Mouse (Mus musculus) spleen, adult 2 months (tissue): ENCODE measurements around the gene Pmm2. TPM values are rescaled to one million over a fixed set of nuclear protein-coding genes. Genes with fewer than 3 reads are reported as not detected.

Experiments used
- DNase-seq, 2 experiments: peaks; one replicate each; pipeline versions ENCODE4 v3.0.0 to v3.0.0-alpha.2; 2012 to 2021; ENCODE audit warnings: low spot score in 2 of 2, low read depth in 1 of 2
- H3K27ac ChIP-seq: fragments of 200-500 bp; 2 replicates; pipeline ENCODE4 v1.5.1; 2012; ENCODE audit warnings: low read length, inconsistent platforms; ENCODE audit not compliant: insufficient read depth
- H3K27me3 ChIP-seq: fragments of 200-500 bp; 2 replicates; pipeline ENCODE4 v1.6.1; 2012; ENCODE audit warnings: mild to moderate bottlenecking, moderate library complexity, low read length, inconsistent platforms; ENCODE audit not compliant: control insufficient read depth, insufficient read depth
- H3K36me3 ChIP-seq: fragments of 200-500 bp; 2 replicates; pipeline ENCODE4 v1.6.1; 2012; ENCODE audit warnings: mild to moderate bottlenecking, low read length, inconsistent platforms; ENCODE audit not compliant: control insufficient read depth, insufficient read depth
- H3K4me1 ChIP-seq: fragments of 200-500 bp; 2 replicates; pipeline ENCODE4 v1.6.1; 2011; ENCODE audit warnings: inconsistent platforms; ENCODE audit not compliant: control insufficient read depth, insufficient read depth, insufficient read length
- H3K4me3 ChIP-seq: fragments of 200-500 bp; 2 replicates; pipeline ENCODE4 v1.5.1; 2011; ENCODE audit warnings: mild to moderate bottlenecking, inconsistent platforms; ENCODE audit not compliant: insufficient read depth, insufficient read length; ENCODE audit errors: extremely low read depth
- CTCF ChIP-seq: fragments of 200-500 bp; IDR thresholded peaks from 2 replicates; pipeline ENCODE4 v1.5.1; 2011; ENCODE audit warnings: mild to moderate bottlenecking, inconsistent platforms; ENCODE audit not compliant: insufficient read depth, insufficient read length, insufficient replicate concordance; ENCODE audit errors: extremely low read depth
- POLR2A ChIP-seq: fragments of 200-500 bp; IDR thresholded peaks from 2 replicates; pipeline ENCODE4 v1.6.1; 2011; ENCODE audit warnings: low read depth, low read length, inconsistent platforms
- WGBS: fragments of 180-500 bp; shearing (Covaris S2); methylation state at CpG from one replicate; pipeline ENCODE4 v1.1.7; 2018; 5-methylcytosine and 5-hydroxymethylcytosine counted together
- polyA plus RNA-seq: library from polyadenylated mRNA; depleted of rRNA; stranded (reverse); fragments of >200 nt; gene quantifications from 2 replicates; pipeline ENCODE4 v1.2.3, GENCODE M21; 2012

The Pmm2 gene
- polyA plus RNA-seq, 1 experiment, result 50.2 TPM

DNA sequence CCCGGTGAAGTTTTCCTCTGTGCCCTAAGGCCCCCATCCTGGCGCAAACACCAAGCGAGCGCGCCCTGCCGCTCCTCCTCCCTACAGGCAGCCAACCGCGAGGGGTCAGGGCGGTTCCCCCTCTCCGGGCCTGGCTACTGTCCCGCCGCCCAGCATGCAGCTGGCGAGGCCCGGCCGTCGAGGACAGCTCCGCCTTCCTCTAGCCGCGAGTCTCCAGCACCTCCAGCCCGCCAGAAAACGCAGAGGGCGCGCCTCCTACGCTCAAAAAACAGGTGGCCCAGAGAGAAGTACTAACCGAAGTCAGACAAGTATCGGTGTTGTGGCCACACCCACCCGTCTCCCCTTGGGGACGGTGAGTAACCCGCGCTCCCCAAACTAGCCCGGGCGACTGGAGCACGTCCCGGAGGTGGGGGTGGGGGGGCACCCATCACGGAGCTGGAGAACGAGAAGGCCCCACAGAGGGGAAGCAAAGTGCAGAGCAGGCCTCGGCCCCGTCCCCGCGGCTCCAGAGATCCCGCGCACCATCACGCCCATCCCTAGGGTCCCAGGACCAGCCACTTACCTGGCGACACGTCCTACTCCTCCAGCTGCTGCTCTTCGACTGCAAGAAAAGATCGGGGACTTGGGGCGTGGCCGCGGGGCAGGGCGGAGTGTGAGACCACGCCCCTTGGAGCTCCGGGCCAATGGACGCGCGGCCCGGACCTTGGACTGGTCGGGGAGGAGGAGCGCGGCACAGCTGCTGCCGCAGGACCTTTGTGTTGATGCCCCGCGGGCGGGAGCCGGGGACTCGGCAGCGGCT lies 34.3 kb downstream of the Pmm2 start, which contains the start of gene Carhsp1:
TSS of gene Carhsp1 (minus strand) at position 605 of the 799 bp plus-strand sequence.
- Histone ChIP-seq H3K27ac (peak within 1 kb of the TSS; percentile 58), H3K4me3 (peak within 1 kb of the TSS; percentile 68), H3K36me3 (no peaks in the 10 kb centered on the region), H3K4me1 (peaks cover 5% of the 10 kb centered on the region), H3K27me3 (no peaks in the 10 kb centered on the region)
- WGBS, result under 1% methylated on average over 66 of the region's 67 CpGs
- TF ChIP-seq CTCF (no peak), POLR2A (peak; percentile 82)
- peak; percentile 80 to 95 for DNase-seq

DNA sequence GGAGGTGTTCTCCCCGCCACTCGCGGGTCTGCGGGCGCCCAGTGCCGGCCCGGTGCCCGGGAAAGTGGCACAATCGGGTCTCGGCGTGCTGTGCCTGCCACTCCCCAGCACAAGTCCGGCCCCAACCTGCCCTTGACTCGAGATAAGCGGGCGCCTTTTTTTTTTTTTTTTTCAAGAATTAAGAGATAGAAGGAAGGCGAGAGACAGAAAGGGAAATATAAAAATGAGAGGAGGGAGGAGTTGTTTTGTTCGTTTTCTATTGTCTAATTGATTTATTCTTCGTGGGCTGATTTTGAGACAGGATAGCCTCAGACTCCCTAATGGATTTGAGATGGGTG lies 34.8 kb downstream of the Pmm2 start:
- no peak for DNase-seq
- WGBS, result under 1% methylated on average over 18 of the region's 18 CpGs

DNA sequence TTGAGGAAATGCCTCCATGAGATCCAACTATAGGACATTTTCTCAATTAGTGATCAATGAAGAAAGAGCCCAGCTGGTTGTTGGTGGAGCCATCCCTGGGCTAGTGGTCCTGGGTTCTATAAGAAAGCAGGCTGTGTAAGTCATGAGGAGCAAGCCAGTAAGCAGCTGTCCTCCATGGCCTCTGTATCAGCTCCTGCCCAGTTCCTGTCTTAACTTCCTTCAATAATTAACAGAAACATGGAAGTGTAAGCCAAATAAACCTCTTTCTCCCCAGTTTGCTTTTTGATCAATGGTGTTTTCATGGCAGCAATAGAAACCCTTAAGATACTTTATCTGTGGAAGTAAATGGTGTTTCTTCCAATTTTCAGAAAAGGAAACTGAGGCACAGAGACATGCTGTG lies 35.3 kb downstream of the Pmm2 start:
- H3K4me3 ChIP-seq, result no peak overlapping the region
- no peaks in the 10 kb centered on the region for H3K36me3 ChIP-seq
- no peak for TF ChIP-seq CTCF
- TF ChIP-seq POLR2A, result no peak
- DNase-seq, result no peak
- H3K27ac ChIP-seq, result no peak overlapping the region
- no peaks in the 10 kb centered on the region for H3K27me3 ChIP-seq
- H3K4me1 ChIP-seq, result peaks cover 2% of the 10 kb centered on the region

More for the DNA sequence above, 34.8 kb downstream of the Pmm2 start:
- TF ChIP-seq CTCF (no peak), POLR2A (no peak)
- Histone ChIP-seq H3K36me3 (no peaks in the 10 kb centered on the region), H3K4me1 (peaks cover 5% of the 10 kb centered on the region), H3K27me3 (no peaks in the 10 kb centered on the region), H3K27ac (no peak overlapping the region), H3K4me3 (peak overlapping the region; percentile 68)

- no peak overlapping the region for H3K4me3 ChIP-seq
- no peak for TF ChIP-seq CTCF
- no peak for TF ChIP-seq POLR2A
- H3K36me3 ChIP-seq, result no peaks in the 10 kb centered on the region
- no peak for DNase-seq
- 36% methylated on average over 6 of the region's 6 CpGs for WGBS
- peaks cover 2% of the 10 kb centered on the region for H3K4me1 ChIP-seq
- H3K27ac ChIP-seq, result no peak overlapping the region
- no peaks in the 10 kb centered on the region for H3K27me3 ChIP-seq
Observed at GRCm38 (mm10) chr16:8673343-8673742, 35.9 kb downstream of the Pmm2 start.

GRCm38 (mm10) chr16:8674165-8674564 lies 36.7 kb downstream of the Pmm2 start:
- peak overlapping the region; percentile 29; the same call in 1 of the 2 replicates for H3K4me3 ChIP-seq
- TF ChIP-seq POLR2A, result no peak
- peak; percentile 84; the same call in 1 of the 2 replicates for TF ChIP-seq CTCF
- H3K36me3 ChIP-seq, result no peaks in the 10 kb centered on the region
- WGBS, result 3% methylated on average over 8 of the region's 8 CpGs
- peaks cover 2% of the 10 kb centered on the region for H3K4me1 ChIP-seq
- H3K27me3 ChIP-seq, result no peaks in the 10 kb centered on the region
- no peak overlapping the region for H3K27ac ChIP-seq
- DNase-seq, result peak; percentile 65 to 74

GRCm38 (mm10) chr16:8675559-8675958 lies 38.1 kb downstream of the Pmm2 start:
- no peak overlapping the region for H3K27ac ChIP-seq
- 67% methylated on average over 8 of the region's 8 CpGs for WGBS
- no peak for TF ChIP-seq CTCF
- TF ChIP-seq POLR2A, result no peak
- peaks cover 1% of the 10 kb centered on the region for H3K4me1 ChIP-seq
- no peaks in the 10 kb centered on the region for H3K36me3 ChIP-seq
- no peak overlapping the region for H3K4me3 ChIP-seq
- H3K27me3 ChIP-seq, result no peaks in the 10 kb centered on the region
- no peak for DNase-seq

DNA sequence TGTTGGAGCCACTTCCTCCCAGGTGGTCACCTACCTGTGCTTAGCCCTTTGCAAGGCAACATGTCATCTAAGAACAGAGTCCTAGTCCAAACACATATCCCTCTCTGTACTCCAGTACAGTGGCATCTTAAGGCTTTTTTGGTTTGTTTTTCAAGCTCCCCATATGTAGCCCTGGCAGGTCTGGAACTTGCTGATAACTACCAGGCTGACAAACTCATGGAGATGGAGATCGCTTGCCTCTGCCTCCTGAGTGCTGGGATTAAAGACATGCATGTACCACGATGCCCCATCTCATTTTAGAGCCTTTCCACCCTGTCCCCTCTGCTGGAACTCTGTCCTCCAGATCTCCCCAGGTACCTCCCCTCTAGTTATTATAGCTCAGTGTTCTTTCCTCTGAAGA lies 38.8 kb downstream of the Pmm2 start:
- Histone ChIP-seq H3K4me1 (no peaks in the 10 kb centered on the region; the same call in 1 of the 2 replicates), H3K36me3 (no peaks in the 10 kb centered on the region), H3K4me3 (no peak overlapping the region), H3K27ac (peak overlapping the region; percentile 28; the same call in 1 of the 2 replicates), H3K27me3 (no peaks in the 10 kb centered on the region)
- DNase-seq, result no peak
- no peak for TF ChIP-seq CTCF
- TF ChIP-seq POLR2A, result no peak
- WGBS, result 71% methylated on average over 2 of the region's 2 CpGs
